Mouse (Mus musculus): ENCODE measurements around the gene Gm28510.
"Not testable (repeated sequence)": the region's sequence is repeated elsewhere in the genome, so short reads cannot be mapped to it uniquely, and the experiment has no call there.

Gene Gm28510

DNA sequence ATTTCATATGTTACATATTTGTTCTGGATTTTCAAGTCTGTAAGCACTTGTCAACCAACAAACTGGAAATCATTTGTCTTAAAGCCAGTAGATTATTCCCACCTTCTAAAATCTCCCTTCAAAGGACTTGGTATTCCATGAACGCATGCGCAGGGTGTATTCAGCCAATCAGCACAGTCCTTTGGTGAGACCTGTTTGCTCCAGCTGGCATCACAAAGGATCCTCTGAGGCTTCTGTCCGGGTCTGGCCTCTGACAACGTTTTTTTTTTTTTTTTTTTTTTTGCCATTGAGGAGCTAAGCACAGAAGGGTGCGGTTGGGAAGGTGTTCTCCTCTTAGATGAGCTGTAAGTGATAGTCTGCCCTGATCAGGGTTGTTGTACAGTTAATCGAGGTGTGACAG lies at the start of gene Gm28510:
Gene Gm28510, plus strand, starts transcription at position 301 of the 400 bp plus-strand sequence.
- H3K36me3 ChIP-seq (ENCODE audit: control insufficient read depth, insufficient read depth, low read length, poor library complexity, severe bottlenecking); DNase-seq (ENCODE audit: low read depth, low spot score); H3K27me3 ChIP-seq (ENCODE audit: control insufficient read depth, insufficient read depth, low read length, poor library complexity, severe bottlenecking): not testable (repeated sequence)
